In the genomic region with DNA sequence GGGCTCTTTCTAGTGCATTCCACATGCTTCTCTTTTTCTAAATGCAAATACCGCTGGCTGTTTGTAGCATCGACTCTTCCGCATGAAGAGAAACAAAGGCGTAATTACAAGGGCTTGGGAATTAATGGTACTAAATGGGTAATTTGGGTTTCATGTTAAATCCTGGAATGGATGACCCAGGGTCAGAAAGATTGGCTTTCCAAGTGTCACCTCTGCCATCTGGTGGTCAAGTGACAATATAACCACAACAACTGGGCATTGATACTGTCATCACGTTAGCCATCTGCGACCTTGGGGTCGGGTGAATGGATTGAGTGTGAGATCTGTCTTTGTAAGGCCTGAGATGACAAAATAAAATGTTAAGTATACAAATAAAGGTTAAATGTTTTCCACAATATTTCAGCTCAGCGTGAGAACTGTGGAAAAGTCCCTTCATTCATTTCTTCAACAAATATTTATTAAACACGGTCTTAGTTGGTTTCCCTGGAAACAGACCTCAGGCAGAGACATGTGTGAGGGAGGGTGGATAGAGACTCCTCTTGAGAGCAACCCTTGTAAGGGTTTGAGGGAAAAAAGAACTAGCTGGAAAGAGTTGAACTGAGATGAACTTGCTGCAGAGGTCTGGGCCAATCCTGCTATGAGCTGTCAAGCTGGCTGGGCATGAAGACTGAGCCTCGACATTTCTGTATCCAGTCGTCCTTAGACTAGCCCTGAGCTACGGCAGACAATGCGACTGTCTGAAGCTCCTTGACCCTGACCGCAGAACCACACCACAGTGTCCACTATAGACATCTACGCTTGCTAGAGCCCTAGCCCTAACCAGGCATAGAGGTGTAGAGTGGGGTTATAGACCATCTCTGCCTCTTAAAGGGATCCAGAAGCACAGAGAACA, we compare ENCODE assay signal across 9 mouse cellular contexts. TPM values are rescaled to one million over a fixed set of nuclear protein-coding genes. Genes with fewer than 3 reads are reported as not detected.
A peak's percentile ranks its signal among the peaks of the same experiment; 100 is the strongest.
DNase-seq lines count a peak whose midpoint lies in the region; ATAC-seq lines count a peak whose summit lies in the region.
"Had no signal": no experiment of that assay in that cellular context is flagged by ENCODE, and none has a peak within 500 bp of the region (broad histone marks: within the 10 kb centered on the region; RNA-seq: fewer than 3 reads in every experiment).

No protein-coding gene starts in this region.

- peak; percentile 32; the same call in 1 of the 2 replicates for ATAC-seq in forebrain, embryonic 15.5 days (replicated peaks)

- peaks cover 5% of the 10 kb centered on the region; the same call in 1 of the 2 replicates for H3K4me1 ChIP-seq in forebrain, embryonic 15.5 days

- no peak overlapping the region for H3K27ac ChIP-seq in forebrain, embryonic 15.5 days (replicated peaks)
- H3K27ac ChIP-seq: embryonic facial prominence, embryonic 13.5 days had no signal

- intact Hi-C loops in left cerebral cortex, postnatal 4 days (cut with DNase I), result no loop called here

- H3K4me3 ChIP-seq in forebrain, embryonic 15.5 days, result no peak overlapping the region
- H3K4me3 ChIP-seq: embryonic facial prominence, embryonic 13.5 days had no signal

- no peak overlapping the region for H3K4me2 ChIP-seq in forebrain, embryonic 15.5 days (replicated peaks)
- H3K4me2 ChIP-seq: embryonic facial prominence, embryonic 13.5 days had no signal

- H3K36me3 ChIP-seq in forebrain, embryonic 15.5 days, result no peaks in the 10 kb centered on the region
- H3K36me3 ChIP-seq: embryonic facial prominence, embryonic 13.5 days had no signal

- no peaks in the 10 kb centered on the region for H3K9me3 ChIP-seq in forebrain, embryonic 15.5 days
- H3K9me3 ChIP-seq: embryonic facial prominence, embryonic 13.5 days had no signal

- DNase-seq in left cerebral cortex, postnatal 4 days, result peak; percentile 29
- no peak for DNase-seq in left cerebral cortex, adult 9 months (ENCODE audit: low spot score in 2 of 2)
- DNase-seq in adipocyte (ENCODE audit: low spot score), result peak; percentile 62
- peak; percentile 55 for DNase-seq in lung, postnatal 25 days (ENCODE audit: low spot score)
- no peak for DNase-seq in left cerebral cortex, adult 8-10 months (ENCODE audit: low spot score in 2 of 2)
- DNase-seq in urinary bladder, postnatal 25 days (ENCODE audit: low spot score), result no peak
- no peak for DNase-seq in thymus, postnatal 36 days

- no peaks in the 10 kb centered on the region for H3K27me3 ChIP-seq in forebrain, embryonic 15.5 days
- H3K27me3 ChIP-seq: embryonic facial prominence, embryonic 13.5 days had no signal

- WGBS in forebrain, embryonic 15.5 days, result 42% methylated on average over 15 of the region's 15 CpGs

- H3K9ac ChIP-seq in forebrain, embryonic 15.5 days (replicated peaks), result no peak overlapping the region
- H3K9ac ChIP-seq: embryonic facial prominence, embryonic 13.5 days had no signal

RNA-seq across cellular contexts. Expression of gene Thada, which starts 14.7 kb away (rescaled TPM):
- total RNA-seq in left cerebral cortex, postnatal 4 days (2021), result 10 to 100 TPM; 18.4 to 21.7 TPM
- 6.0 and 6.3 TPM in 2 replicates for polyA plus RNA-seq in forebrain, embryonic 15.5 days (2015; fragmentation: Nextera tagmentation; extraction: Ambion mirVana)
- 10 to 100 TPM; 15.0 to 17.3 (median 15.6) TPM for total RNA-seq in left cerebral cortex, adult 8-10 months (2022)

RNA-seq across cellular contexts. Expression of gene Plekhh2, which starts 31.0 kb away (rescaled TPM):
- total RNA-seq in left cerebral cortex, postnatal 4 days (2021), result 1 to 10 TPM; 3.9 to 4.7 TPM
- 0.88 and 1.2 TPM in 2 replicates for polyA plus RNA-seq in forebrain, embryonic 15.5 days (2015; fragmentation: Nextera tagmentation; extraction: Ambion mirVana)
- 1 to 10 TPM; 5.0 to 6.0 (median 6.0) TPM for total RNA-seq in left cerebral cortex, adult 8-10 months (2022)

Comparison
In these comparisons a context has a peak if more than half of its experiments do, and no peak if none do; other contexts are left out.
1. DNase-seq: peak in left cerebral cortex, postnatal 4 days (single experiment), adipocyte (single experiment) and lung, postnatal 25 days (single experiment); none in left cerebral cortex, adult 9 months (0 of 2), left cerebral cortex, adult 8-10 months (0 of 2), urinary bladder, postnatal 25 days (single experiment) and thymus, postnatal 36 days (0 of 2).